Mouse (Mus musculus): ENCODE measurements around the gene Hmgcs1.

DNA sequence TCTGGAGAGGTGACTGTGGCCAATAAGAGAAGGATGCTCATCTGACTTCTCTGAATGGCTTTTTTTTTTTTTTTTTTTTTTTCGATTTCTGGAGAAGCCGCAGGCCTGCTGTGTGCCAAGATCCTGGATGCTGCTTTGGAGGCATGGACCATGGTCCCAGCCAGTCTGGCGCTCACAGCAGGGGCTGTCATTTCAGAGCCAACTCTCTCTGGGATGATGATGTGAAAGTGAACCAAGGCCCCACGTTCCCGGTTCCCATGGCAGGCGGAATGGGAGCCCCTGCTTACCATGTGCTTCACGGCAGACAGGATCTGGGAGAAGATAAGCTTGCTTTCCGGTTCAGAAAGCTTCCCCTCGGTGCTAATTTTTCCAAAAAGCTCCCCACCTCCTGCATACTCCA lies 23.6 kb downstream of the Hmgcs1 start:
- TF ChIP-seq HCFC1 (IDR thresholded peaks at IDR 0.05; ENCODE audit: borderline replicate concordance, insufficient read depth, low read length), result no peak
- no peak for TF ChIP-seq ZC3H11A (IDR thresholded peaks at IDR 0.05; ENCODE audit: borderline replicate concordance, low read depth, low read length)
- no peak for TF ChIP-seq ZNF384 (IDR thresholded peaks at IDR 0.05; ENCODE audit: low read depth, low read length)
- no peak for TF ChIP-seq MAFK (IDR thresholded peaks at IDR 0.05; ENCODE audit: insufficient read depth, low read depth, low read length)

All from ES-E14 (cell line).